Mouse (Mus musculus) c-Kit-positive CD71-positive TER-119-negative erythroid progenitor cells, embryonic 14.5 days (primary cell): Measurements from ENCODE around the gene Cym.

Experiments used
- DNase-seq: peaks from one replicate; pipeline ENCODE4 v3.0.0-alpha.2; 2013; ENCODE audit warnings: low read depth

The Cym gene

DNA sequence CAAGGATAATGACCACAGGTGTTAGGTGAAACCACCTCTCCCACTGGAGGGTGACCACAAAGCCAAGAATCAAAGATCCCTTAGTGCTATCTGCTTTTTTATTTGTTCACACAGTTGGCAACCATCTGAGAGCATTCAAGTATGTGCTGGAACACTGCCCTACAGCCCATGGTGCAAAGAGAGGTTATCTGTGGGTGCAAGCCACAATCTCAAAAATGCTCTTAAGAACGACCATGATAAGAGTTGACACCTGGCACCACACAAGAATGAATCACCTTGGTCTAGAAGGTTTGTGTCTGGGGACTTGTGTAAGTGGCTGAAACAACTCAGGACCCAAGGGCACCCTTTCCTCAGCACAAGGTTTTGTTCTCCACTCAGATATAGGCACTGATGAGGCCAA lies 1.7 kb upstream of the Cym start:
- no peak for DNase-seq

DNA sequence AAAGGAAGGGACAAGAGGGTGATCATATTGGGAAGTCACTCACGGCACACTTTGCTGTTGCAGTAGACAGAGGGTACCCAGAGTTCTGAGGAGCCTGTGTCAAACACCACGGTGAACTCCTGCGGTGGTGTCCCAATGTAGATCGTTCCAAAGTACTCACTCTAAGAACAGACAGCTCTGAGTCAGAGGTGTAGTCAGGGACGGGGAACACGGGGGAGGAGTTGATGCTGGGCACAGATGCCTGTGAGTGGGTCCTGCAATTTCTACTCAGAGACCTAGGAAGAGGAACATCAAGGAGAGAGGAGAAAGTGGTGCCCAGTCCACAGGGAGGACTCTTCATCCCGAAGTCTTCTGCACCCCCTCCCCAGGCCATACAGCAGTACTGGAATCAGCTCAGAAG lies 3.0 kb downstream of the Cym start:
- no peak for DNase-seq

DNA sequence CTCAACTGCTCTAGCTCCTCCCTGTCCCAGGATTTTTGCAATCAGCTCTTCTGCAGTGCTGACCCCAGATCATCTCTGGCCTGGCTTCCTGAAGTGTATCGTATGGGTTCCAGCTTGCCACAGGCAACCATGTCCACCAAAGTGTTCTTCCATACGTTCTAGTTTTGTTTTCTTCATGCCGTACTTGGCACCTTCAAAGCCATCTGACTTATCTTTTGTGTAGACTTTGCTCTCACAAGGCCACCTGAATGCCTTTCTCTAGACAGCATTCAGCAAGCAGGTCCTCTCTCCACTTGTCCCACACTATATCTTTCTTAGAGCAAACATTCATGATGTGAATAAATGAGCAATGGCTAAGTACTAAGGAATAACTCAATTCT lies 4.4 kb downstream of the Cym start:
- no peak for DNase-seq

DNA sequence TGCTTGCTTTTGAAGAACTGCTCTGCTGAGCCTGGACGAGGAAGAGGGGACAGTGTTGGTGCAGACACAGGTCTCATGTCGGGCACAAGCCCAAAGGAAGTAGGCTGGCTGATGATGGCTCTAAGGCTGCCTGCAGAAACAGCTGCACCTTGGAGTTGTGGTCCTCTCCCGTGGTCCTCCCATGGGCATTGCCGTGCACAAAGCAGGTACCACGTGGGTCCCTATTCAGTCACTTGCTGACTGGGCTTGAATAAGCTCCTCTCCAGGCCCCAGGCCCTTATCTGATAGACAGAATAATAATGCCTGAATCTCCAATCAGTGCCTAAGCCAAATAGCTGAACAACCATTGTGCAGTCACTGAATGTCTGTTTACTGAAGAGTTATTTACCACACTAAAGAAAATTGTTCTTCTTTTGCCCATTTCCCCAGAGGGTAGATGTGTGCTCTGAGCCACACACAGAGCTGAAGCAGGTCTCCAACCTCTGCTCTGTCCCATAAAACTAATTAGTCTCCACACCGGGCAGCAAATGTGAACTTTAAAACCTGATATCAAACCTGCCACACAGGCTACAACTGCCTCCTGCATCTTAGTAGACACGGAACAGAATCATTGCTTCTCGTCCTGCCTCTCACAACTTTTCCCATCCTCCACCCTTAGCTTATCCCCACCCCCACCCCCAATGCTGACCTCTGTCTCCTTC lies 5.0 kb downstream of the Cym start:
- no peak for DNase-seq

GRCm38 (mm10) chr3:107214606-107215005 lies 6.9 kb downstream of the Cym start:
- DNase-seq = no peak

GRCm38 (mm10) chr3:107207625-107208253 lies 13.8 kb downstream of the Cym start:
- DNase-seq = no peak

DNA sequence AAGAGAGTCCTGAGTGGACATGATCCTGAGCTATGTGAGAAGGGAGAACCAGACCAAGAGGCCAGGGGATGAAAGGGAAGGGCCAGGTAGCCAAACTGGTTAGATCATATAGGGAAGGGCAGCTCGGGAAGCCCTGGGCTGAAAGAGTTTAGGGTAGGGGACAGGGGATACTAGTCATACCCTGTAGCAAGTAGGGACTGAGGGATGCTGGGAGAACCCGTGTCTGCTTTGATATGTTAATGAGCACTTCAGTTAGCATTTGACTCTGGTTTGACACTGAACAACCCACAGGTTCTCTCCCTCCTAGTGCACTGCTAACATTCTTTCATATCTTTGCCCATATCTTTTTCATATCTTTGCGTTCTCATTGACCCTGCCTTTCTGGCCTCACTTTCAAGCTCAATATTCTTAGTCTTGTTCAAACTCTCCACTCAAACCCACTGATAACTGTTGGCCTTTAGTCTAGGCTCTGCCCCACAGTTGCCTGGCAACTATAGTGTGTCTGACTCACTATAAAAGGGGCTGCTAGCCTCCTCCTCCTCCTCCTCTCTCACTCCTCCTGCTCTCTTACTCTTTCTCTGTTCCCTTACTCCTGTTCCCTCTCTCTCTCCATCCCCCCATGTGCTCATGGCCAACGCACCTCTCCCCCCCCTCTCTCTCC lies 14.9 kb downstream of the Cym start:
- DNase-seq = no peak

GRCm38 (mm10) chr3:107205994-107206393 lies 15.5 kb downstream of the Cym start:
- DNase-seq = peak; percentile 35

DNA sequence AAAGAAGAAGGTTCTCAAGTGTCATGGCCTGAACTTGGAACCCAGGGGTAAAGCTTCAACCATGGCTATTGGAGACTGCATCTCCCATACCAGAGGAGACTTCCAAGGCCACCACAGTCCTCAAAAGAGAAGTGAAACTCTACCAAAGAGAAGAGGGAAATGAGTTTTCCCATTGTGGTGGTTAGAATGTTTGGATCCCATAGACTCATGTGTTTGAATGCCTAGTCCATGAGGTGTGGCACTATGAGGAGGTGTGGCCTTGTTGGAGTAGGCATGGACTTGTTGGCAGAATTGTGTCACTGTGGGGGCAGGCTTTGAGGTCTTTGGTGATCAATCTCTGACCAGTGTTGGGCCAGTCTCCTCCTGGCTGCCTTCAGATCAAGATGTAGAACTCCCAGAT lies 16.4 kb downstream of the Cym start:
- DNase-seq = no peak

DNA sequence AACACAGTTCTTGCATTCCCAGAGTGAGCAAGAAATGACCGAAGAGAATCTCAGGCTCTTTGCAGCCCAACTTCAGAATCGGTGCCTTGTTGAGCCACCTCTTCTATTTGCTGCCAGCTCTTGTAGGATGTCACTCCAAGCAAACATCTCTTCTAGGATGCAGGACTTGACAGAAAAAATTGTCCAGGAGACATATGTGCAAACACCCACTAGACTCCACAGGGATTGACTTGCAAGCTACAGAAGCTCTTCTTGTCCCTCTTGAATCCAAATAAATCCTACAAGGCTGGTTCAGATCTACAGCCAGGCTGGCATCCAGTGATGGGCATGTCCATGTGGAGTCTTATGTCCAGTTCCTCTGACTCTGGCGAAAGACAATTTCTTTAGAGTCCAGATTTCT lies 17.1 kb downstream of the Cym start:
- DNase-seq = no peak

GRCm38 (mm10) chr3:107201310-107202180 lies 20.0 kb downstream of the Cym start:
- DNase-seq = no peak

DNA sequence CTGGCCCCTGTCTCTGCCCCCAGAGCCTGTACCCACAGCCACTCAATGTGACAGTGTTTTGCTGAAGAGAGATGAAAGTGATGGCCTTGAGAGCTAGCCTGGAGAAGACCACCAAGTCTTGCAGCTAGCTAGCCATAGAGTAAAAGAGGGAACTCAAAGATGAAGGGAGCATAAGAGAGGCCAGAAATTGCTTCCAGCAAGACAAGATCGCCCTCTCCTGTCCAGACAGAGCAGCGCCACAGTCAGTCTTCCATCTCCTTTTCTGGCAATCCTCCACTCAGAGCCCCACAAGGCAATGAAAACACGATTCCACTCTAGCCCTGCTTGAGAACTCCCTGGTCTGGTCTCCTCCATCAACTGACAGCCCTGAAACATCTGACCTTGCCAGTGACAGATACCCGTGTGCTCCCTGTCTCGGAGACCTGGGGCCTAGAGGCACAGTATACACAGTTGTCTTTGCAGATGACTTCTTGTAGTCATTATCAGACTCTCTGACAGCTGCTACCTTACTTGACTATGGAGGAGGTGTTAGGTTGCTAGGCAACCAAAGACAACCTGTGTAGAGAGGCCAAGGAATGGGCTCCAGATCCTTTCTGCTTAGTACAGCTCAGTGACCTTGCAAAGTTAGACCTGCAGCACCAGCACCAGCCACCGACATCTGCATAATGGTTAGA lies 33.2 kb downstream of the Cym start:
- DNase-seq = no peak

DNA sequence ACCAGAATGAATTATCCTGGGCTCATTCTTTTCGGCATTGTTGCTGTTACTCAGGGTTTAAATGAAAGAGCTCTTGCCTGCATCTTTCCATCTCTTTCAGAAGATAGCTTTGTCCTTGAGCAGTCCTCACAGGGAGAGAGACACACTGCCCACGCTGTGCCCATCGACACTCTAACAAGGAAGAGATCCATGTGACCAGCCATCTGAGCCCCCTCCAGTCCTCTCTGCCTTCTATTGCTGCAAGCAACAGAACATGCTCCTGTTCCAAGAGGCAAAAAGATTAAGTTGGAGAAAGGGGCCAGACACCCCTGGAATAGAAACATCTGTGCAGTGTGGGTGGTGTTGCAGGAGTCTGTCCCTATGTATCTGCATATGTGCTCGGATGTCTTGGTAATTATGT lies 34.5 kb downstream of the Cym start:
- no peak for DNase-seq

DNA sequence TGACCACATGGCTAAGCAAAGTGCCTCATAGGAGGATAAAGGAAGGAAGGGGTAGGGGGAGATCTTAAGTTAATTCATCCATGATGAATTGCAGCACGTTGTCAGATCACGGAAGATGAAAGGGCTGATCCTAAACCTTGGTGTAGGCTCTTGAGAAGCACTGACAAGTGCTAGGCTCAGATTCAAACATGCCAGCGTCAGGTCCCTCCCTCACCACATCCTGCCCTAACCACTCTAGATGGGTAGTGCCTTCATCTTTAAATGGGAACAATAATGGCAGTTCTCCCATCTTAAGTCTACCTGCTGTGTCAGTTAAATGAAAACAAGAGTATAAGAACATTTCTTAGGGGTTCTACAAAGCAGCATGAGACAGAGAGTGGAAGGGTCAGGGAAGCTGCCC lies 35.9 kb downstream of the Cym start:
- no peak for DNase-seq

DNA sequence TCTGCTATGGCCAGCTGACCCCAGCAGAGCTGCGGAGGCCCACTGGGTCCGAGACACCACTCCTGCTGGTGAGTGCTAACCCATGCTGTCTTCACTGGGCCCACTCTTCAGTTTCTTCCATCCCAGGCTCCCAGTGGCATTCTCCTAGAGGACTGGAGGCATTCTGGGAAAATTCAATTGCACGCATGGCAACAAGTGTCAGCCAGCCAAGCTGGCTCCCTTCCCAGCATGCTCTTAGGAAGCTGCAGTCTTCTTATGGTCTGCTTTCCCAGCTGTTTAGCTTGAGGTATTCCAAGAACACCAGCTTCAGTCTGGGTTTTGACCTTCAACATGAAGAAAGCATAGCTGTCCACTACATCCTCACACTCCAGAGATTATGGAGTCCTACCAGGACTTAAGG lies 38.4 kb downstream of the Cym start:
- DNase-seq = no peak

DNA sequence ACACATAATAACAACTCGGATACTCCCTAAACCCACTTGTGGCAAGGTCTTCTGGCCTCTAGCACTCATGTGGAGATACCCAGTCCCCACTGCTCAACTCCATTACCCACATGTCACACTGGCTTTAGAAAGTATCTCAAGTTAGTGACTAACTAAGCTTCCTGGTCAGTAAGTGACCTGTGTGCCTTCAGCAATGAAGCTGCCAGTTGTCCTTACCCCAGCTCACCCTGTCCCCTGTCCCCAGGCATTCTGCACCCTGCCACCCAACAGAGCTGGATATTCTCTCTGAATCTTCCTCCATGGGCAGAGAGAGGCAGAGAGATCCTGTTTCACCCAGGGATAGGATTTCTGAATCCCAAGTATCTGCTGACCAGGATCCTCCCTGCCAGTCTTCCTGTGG lies 38.8 kb downstream of the Cym start, which contains the start of gene Kcna10:
Gene Kcna10, plus strand, starts transcription at position 301 of the 400 bp plus-strand sequence.
- no peak for DNase-seq

GRCm38 (mm10) chr3:107180860-107181259 lies 40.7 kb downstream of the Cym start:
- no peak for DNase-seq

DNA sequence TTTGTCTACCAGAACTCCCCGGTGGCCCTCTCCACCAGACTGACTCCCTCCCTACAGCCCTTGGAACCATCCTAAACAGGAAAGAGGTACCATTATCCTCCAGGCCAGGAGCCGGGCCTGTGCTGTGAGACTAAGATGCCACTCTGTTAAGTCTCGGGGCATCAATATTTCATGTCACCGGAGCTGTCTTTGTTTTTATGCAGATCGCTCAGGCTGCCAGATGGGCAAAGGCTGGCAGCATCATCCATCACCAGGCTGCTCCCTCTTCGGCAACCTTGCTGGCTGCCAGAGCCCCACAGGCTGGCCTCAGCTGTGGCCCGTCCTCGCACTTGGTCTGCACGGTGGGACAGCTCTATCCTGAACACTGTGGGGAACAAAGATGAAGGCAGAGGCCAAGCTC lies 45.0 kb downstream of the Cym start:
- no peak for DNase-seq

DNA sequence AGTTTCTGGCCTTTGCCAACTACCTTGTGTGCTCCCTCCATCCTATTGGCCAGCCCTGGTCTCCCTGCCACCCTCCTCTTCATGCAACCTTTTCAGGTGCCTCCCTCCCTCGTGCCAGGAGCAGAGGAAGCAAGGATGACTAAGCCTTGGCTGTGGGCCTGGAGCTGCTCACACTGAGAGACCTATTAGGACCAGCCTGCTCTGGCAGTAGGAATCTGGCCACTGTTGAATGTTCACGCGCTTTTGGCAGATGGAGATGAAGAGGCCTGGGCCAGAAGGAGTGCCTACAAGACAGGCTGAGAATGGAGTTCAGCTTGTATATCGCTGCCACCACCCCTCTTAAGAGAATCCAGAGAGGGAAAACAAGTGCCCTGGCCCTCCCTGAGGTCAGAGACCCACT lies 46.0 kb downstream of the Cym start:
- no peak for DNase-seq

DNA sequence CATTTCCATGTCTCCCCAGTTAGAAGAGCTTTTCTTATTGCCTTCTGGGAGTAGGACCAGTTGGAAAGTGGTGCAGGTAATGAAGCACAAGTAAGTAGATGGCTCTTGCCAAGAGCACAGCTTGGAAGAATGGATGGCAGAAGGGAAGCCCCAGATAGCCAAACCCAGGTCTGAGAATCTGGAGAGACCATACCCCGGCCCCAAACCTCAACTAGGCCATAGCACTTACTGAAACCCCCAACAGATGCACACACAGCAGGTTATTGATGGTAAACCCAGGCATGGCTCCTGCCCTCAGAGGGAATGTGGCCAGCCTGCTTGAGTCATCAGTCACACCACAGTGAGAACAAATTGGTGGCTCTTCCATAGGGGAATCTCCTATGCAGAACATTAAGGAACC lies 49.0 kb downstream of the Cym start:
- DNase-seq = no peak

DNA sequence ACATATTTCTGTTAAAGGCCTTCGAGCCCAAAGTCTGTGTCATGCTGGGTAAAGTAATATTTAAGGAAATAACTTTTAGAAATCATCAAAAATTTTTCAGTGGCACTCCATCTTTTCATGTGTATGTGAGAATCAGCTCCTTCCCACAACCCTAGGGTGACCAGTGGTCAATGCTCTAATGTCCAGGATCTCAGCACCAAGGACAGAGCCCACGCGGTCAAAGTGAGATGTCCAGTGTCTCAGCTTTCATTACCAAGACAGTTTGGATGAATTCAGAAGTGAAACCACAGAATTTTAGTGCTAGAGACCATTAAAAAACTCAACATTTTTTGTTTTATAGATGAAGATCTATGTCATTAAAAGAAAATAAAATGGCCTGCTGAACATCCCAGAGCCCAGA lies 49.6 kb downstream of the Cym start:
- DNase-seq = no peak

- DNase-seq = no peak
These were observed 52.0 kb downstream of the Cym start for GRCm38 (mm10) chr3:107169552-107169951.
